Mouse (Mus musculus) spleen, adult 2 months (tissue): ENCODE measurements around the gene Hist1h2bg.

Experiments used
- CTCF ChIP-seq: fragments of 200-500 bp; IDR thresholded peaks from 2 replicates; pipeline ENCODE4 v1.5.1; 2011; ENCODE audit warnings: mild to moderate bottlenecking, inconsistent platforms; ENCODE audit not compliant: insufficient read depth, insufficient read length, insufficient replicate concordance; ENCODE audit errors: extremely low read depth
- POLR2A ChIP-seq: fragments of 200-500 bp; IDR thresholded peaks from 2 replicates; pipeline ENCODE4 v1.6.1; 2011; ENCODE audit warnings: low read depth, low read length, inconsistent platforms

DNA sequence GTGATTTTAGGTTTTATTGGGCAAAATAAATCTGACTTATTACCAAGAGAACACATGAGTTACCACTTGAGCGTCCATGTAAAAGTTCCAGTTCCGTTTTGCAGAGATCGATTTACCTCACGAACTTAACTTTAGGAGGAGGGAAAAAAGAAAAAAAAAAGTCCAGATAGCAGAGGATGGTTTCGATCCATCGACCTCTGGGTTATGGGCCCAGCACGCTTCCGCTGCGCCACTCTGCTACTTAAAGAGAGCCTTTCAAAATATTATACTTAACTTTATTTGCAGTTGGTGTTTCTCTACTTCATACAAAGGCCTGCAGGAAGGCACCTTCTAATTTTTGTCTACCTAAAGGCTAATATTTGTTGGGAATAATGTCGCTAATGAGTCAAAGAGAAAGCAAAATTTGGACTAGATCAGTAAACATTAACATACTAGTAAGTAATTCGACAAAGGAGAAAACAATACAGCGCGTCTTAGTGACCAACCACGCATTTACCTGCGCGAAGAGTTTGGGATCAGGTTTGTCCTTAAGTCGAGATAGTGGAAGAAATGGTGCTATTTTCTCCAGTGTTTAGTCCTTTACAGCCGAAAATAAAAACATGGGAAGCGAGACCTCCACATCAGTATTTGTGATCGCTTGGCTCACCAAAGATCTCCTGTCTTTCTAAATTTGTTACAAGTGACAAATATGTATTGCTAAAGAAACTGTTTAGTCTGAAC is 40.9 kb upstream of the Hist1h2bg start:
- TF ChIP-seq CTCF = no peak
- no peak for TF ChIP-seq POLR2A
